In genomic region chr11:79658205-79658825, GRCm38 (mm10) we compare ENCODE assay signal across 17 mouse cellular contexts.
DNase-seq lines count a peak whose midpoint lies in the region; ATAC-seq lines count a peak whose summit lies in the region.
"Had no signal": no experiment of that assay in that cellular context is flagged by ENCODE, and none has a peak within 500 bp of the region (broad histone marks: within the 10 kb centered on the region; RNA-seq: fewer than 3 reads in every experiment).

No protein-coding gene starts in this region.

- peak; percentile 81 for ATAC-seq in megakaryocyte, adult 5-6 weeks (ENCODE audit: poor library complexity, severe bottlenecking)
- no peak for ATAC-seq in erythroid progenitor cell, adult 5-6 weeks (replicated peaks; ENCODE audit: low FRiP score, poor library complexity, severe bottlenecking)
- ATAC-seq: forebrain, embryonic 15.5 days; hindbrain, embryonic 16.5 days; liver, embryonic 12.5 days had no signal

- peak; percentile 17 to 27 for DNase-seq in B cell, adult 2 months
- peak; percentile 31 to 46 for DNase-seq in CD8-positive naive resting alpha-beta T cell, adult 2 months (ENCODE audit: low read depth in 2 of 2, low spot score in 2 of 2)
- peak; percentile 77 for DNase-seq in thymus, postnatal 0 days (ENCODE audit: low spot score)
- DNase-seq in frontal cortex, postnatal 36 days (ENCODE audit: low spot score in 2 of 2): no peak
- DNase-seq in right cerebral cortex, adult 18-20 months: no peak
- DNase-seq: cerebellum, adult 2 months; embryo, embryonic 11 days; heart, adult 11 months; layer of hippocampus, postnatal 36 days; left cerebral cortex, postnatal 4 days; lung, postnatal 10 days; right cerebral cortex, postnatal 4 days had no signal

Comparison
In these comparisons a context has a peak if more than half of its experiments do, and no peak if none do; other contexts are left out.
1. DNase-seq: peak in B cell, adult 2 months (2 of 2), CD8-positive naive resting alpha-beta T cell, adult 2 months (2 of 2) and thymus, postnatal 0 days (single experiment); none in frontal cortex, postnatal 36 days (0 of 2) and right cerebral cortex, adult 18-20 months (single experiment).